Mouse (Mus musculus) lung, embryonic 16.5 days (tissue): Measurements from ENCODE around the gene Nfyc. TPM values are rescaled to one million over a fixed set of nuclear protein-coding genes. Genes with fewer than 3 reads are reported as not detected.
A peak's percentile ranks its signal among the peaks of the same experiment; 100 is the strongest.

Source experiments
- ATAC-seq: fragments of 200-750 bp; cut with Nextera tagmentation; 2 replicates; pipeline ENCODE4 v1.8.0; 2017; ENCODE audit warnings: low read depth, mild to moderate bottlenecking, moderate library complexity
- H3K27ac ChIP-seq: fragments of 300-500 bp; sonication (generic); 2 replicates; pipeline ENCODE4 v1.5.1; 2014; ENCODE audit warnings: mild to moderate bottlenecking, control low read depth, low read length
- H3K27me3 ChIP-seq: fragments of 300-500 bp; sonication (generic); 2 replicates; pipeline ENCODE4 v1.6.1; 2014; ENCODE audit warnings: low read depth, low read length, mixed read lengths; ENCODE audit not compliant: control insufficient read depth, insufficient read depth
- H3K36me3 ChIP-seq: fragments of 300-500 bp; sonication (generic); 2 replicates; pipeline ENCODE4 v1.6.1; 2014; ENCODE audit warnings: low read length; ENCODE audit not compliant: control insufficient read depth, insufficient read depth
- H3K4me1 ChIP-seq: fragments of 300-500 bp; sonication (generic); replicated peaks from 2 replicates; pipeline ENCODE4 v1.6.1; 2014; ENCODE audit warnings: low read length, mixed read lengths; ENCODE audit not compliant: control insufficient read depth, insufficient read depth
- H3K4me2 ChIP-seq: fragments of 300-500 bp; sonication (generic); 2 replicates; pipeline ENCODE4 v1.6.1; 2014; ENCODE audit warnings: low read depth, low read length, control low read depth
- H3K4me3 ChIP-seq: fragments of 300-500 bp; sonication (generic); 2 replicates; pipeline ENCODE4 v1.5.1; 2014; ENCODE audit warnings: mild to moderate bottlenecking, low read length, control low read depth
- H3K9ac ChIP-seq: fragments of 300-500 bp; sonication (generic); 2 replicates; pipeline ENCODE4 v1.6.1; 2014; ENCODE audit warnings: low read length, control low read depth
- H3K9me3 ChIP-seq: fragments of 300-500 bp; sonication (generic); 2 replicates; pipeline ENCODE4 v1.6.1; 2016; ENCODE audit warnings: low read length; ENCODE audit not compliant: control insufficient read depth
- WGBS: fragments of 180-500 bp; shearing (Covaris S2); extraction: QIAGEN DNeasy Blood & Tissue Kit; methylation state at CpG from one replicate; pipeline ENCODE4 v1.1.7; 2014; 5-methylcytosine and 5-hydroxymethylcytosine counted together
- polyA plus RNA-seq: library from polyadenylated mRNA; unstranded; fragments of >200 nt; fragmentation: Nextera tagmentation; extraction: Ambion mirVana; gene quantifications from 2 replicates; pipeline ENCODE4 v1.2.1, GENCODE M21; 2015

Nfyc gene
- polyA plus RNA-seq, 1 experiment from 2014 or later, result 96.5 TPM

GRCm38 (mm10) chr4:120797985-120798725 lies 33.2 kb downstream of the Nfyc start:
- no peak overlapping the region for H3K4me3 ChIP-seq
- peaks cover 23% of the 10 kb centered on the region for H3K4me1 ChIP-seq
- no peak for ATAC-seq
- H3K4me2 ChIP-seq, result no peak overlapping the region
- H3K9me3 ChIP-seq, result no peaks in the 10 kb centered on the region
- H3K27me3 ChIP-seq, result no peaks in the 10 kb centered on the region
- no peak overlapping the region for H3K27ac ChIP-seq
- 84% methylated on average over 4 of the region's 5 CpGs for WGBS
- no peak overlapping the region for H3K9ac ChIP-seq
- no peaks in the 10 kb centered on the region for H3K36me3 ChIP-seq

GRCm38 (mm10) chr4:120796687-120797086 lies 34.7 kb downstream of the Nfyc start:
- Histone ChIP-seq H3K9ac (no peak overlapping the region), H3K4me1 (peaks cover 23% of the 10 kb centered on the region), H3K4me2 (no peak overlapping the region), H3K36me3 (no peaks in the 10 kb centered on the region), H3K27me3 (no peaks in the 10 kb centered on the region), H3K27ac (no peak overlapping the region), H3K4me3 (no peak overlapping the region), H3K9me3 (no peaks in the 10 kb centered on the region)
- 72% methylated on average over 2 of the region's 2 CpGs for WGBS
- no peak for ATAC-seq

GRCm38 (mm10) chr4:120795646-120796045 lies 35.7 kb downstream of the Nfyc start:
- Histone ChIP-seq H3K36me3 (no peaks in the 10 kb centered on the region; the same call in 1 of the 2 replicates), H3K4me3 (no peak overlapping the region), H3K9ac (no peak overlapping the region), H3K4me1 (peaks cover 17% of the 10 kb centered on the region), H3K27ac (no peak overlapping the region), H3K9me3 (no peaks in the 10 kb centered on the region), H3K27me3 (no peaks in the 10 kb centered on the region), H3K4me2 (no peak overlapping the region)
- 82% methylated on average over 1 of the region's 1 CpGs for WGBS
- ATAC-seq, result no peak

GRCm38 (mm10) chr4:120792918-120793317 lies 38.5 kb downstream of the Nfyc start:
- Histone ChIP-seq H3K36me3 (peaks cover 3% of the 10 kb centered on the region; the same call in 1 of the 2 replicates), H3K9ac (no peak overlapping the region), H3K27ac (no peak overlapping the region), H3K4me2 (no peak overlapping the region), H3K4me1 (peaks cover 8% of the 10 kb centered on the region), H3K4me3 (no peak overlapping the region), H3K27me3 (no peaks in the 10 kb centered on the region), H3K9me3 (no peaks in the 10 kb centered on the region)
- 52% methylated on average over 2 of the region's 2 CpGs for WGBS
- 0 out of 2 replicates have a peak, but pooled peaks have one; percentile 31 for ATAC-seq

- Histone ChIP-seq H3K4me1 (peaks cover 2% of the 10 kb centered on the region; the same call in 1 of the 2 replicates), H3K36me3 (peaks cover 14% of the 10 kb centered on the region), H3K9me3 (no peaks in the 10 kb centered on the region), H3K4me2 (no peak overlapping the region), H3K27me3 (no peaks in the 10 kb centered on the region), H3K27ac (no peak overlapping the region), H3K9ac (no peak overlapping the region), H3K4me3 (no peak overlapping the region)
- 93% methylated on average over 4 of the region's 4 CpGs for WGBS
- ATAC-seq, result no peak
Measured at GRCm38 (mm10) chr4:120790027-120790426, 41.3 kb downstream of the Nfyc start.

GRCm38 (mm10) chr4:120755801-120756200 lies 75.6 kb downstream of the Nfyc start:
- no peaks in the 10 kb centered on the region for H3K9me3 ChIP-seq
- ATAC-seq, result peak; percentile 17; the same call in 1 of the 2 replicates

GRCm38 (mm10) chr4:120755299-120755698 lies 76.1 kb downstream of the Nfyc start:
- Histone ChIP-seq H3K9me3 (no peaks in the 10 kb centered on the region), H3K4me3 (no peak overlapping the region), H3K27me3 (0 out of 2 replicates have a peak, but pooled peaks cover 2% of the 10 kb centered on the region), H3K9ac (no peak overlapping the region), H3K4me1 (no peaks in the 10 kb centered on the region), H3K4me2 (no peak overlapping the region), H3K27ac (no peak overlapping the region), H3K36me3 (peaks cover 22% of the 10 kb centered on the region)
- peak; percentile 62; the same call in 1 of the 2 replicates for ATAC-seq
- 0% methylated on average over 1 of the region's 1 CpGs for WGBS

More at GRCm38 (mm10) chr4:120755801-120756200, 75.6 kb downstream of the Nfyc start:
- Histone ChIP-seq H3K36me3 (peaks cover 24% of the 10 kb centered on the region), H3K4me3 (no peak overlapping the region), H3K4me2 (no peak overlapping the region), H3K27me3 (no peaks in the 10 kb centered on the region), H3K4me1 (no peaks in the 10 kb centered on the region), H3K9ac (no peak overlapping the region), H3K27ac (no peak overlapping the region)
- WGBS, result 67% methylated on average over 5 of the region's 5 CpGs

GRCm38 (mm10) chr4:120749601-120750000 lies 81.8 kb downstream of the Nfyc start:
- H3K4me2 ChIP-seq, result no peak overlapping the region
- no peak for ATAC-seq
- no peak overlapping the region for H3K27ac ChIP-seq
- WGBS, result 38% methylated on average over 2 of the region's 2 CpGs
- no peaks in the 10 kb centered on the region for H3K9me3 ChIP-seq
- peaks cover 5% of the 10 kb centered on the region; the same call in 1 of the 2 replicates for H3K4me1 ChIP-seq
- no peak overlapping the region for H3K9ac ChIP-seq
- H3K4me3 ChIP-seq, result no peak overlapping the region
- no peaks in the 10 kb centered on the region for H3K36me3 ChIP-seq
- H3K27me3 ChIP-seq, result peaks cover 44% of the 10 kb centered on the region

- Histone ChIP-seq H3K9me3 (no peaks in the 10 kb centered on the region), H3K27me3 (peaks cover 44% of the 10 kb centered on the region), H3K4me3 (peak within 1 kb of the TSS; percentile 70), H3K27ac (no peak within 1 kb of the TSS), H3K36me3 (no peaks in the 10 kb centered on the region), H3K9ac (peak within 1 kb of the TSS; percentile 67), H3K4me2 (peak within 1 kb of the TSS; percentile 100), H3K4me1 (peaks cover 9% of the 10 kb centered on the region; the same call in 1 of the 2 replicates)
- no peak for ATAC-seq
- WGBS, result 4% methylated on average over 42 of the region's 42 CpGs
Measured at GRCm38 (mm10) chr4:120747941-120748866, 83.2 kb downstream of the Nfyc start, which contains the start of gene Kcnq4. Gene Kcnq4, minus strand, starts transcription at chr4:120748612.
